In genomic region chr15:32226888-32227395, GRCm38 (mm10) we compare ENCODE assay signal across 43 mouse cellular contexts. TPM values are rescaled to one million over a fixed set of nuclear protein-coding genes. Genes with fewer than 3 reads are reported as not detected.
DNase-seq lines count a peak whose midpoint lies in the region; ATAC-seq and TF ChIP-seq lines count a peak whose summit lies in the region.
"Had no signal": no experiment of that assay in that cellular context is flagged by ENCODE, and none has a peak within 500 bp of the region (broad histone marks: within the 10 kb centered on the region; RNA-seq: fewer than 3 reads in every experiment).

No protein-coding gene starts in this region.

- H3K4me2 ChIP-seq in intestine, postnatal 0 days (replicated peaks; ENCODE audit: low read depth): no peak overlapping the region
- H3K4me2 ChIP-seq: embryonic facial prominence, embryonic 13.5 days; forebrain, embryonic 15.5 days; hindbrain, embryonic 15.5 days; limb, embryonic 13.5 days; liver, embryonic 11.5 days; lung, embryonic 15.5 days; midbrain, embryonic 11.5 days had no signal

- no peak for TF ChIP-seq POLR2A in kidney, adult 2 months (IDR thresholded peaks at IDR 0.05; ENCODE audit: low read depth, low read length)

- H3K36me3 ChIP-seq in kidney, adult 2 months (ENCODE audit: control insufficient read depth, insufficient read depth, low read length): no peaks in the 10 kb centered on the region
- no peaks in the 10 kb centered on the region for H3K36me3 ChIP-seq in intestine, postnatal 0 days (ENCODE audit: control insufficient read depth, insufficient read depth)
- H3K36me3 ChIP-seq: embryonic facial prominence, embryonic 13.5 days; forebrain, embryonic 10.5 days; forebrain, embryonic 15.5 days; hindbrain, embryonic 10.5 days; hindbrain, embryonic 15.5 days; limb, embryonic 13.5 days; lung, embryonic 15.5 days had no signal

- TF ChIP-seq CTCF in kidney, adult 2 months (conservative IDR thresholded peaks at IDR 0.05; ENCODE audit: insufficient read depth, insufficient read length, low read depth, low read length): no peak
- no peak for TF ChIP-seq CTCF in intestine, postnatal 0 days (IDR thresholded peaks at IDR 0.05; ENCODE audit: low read depth)

- H3K27me3 ChIP-seq in kidney, adult 2 months (replicated peaks; ENCODE audit: control insufficient read depth, insufficient read depth, low read length): no peaks in the 10 kb centered on the region
- no peaks in the 10 kb centered on the region for H3K27me3 ChIP-seq in intestine, postnatal 0 days (replicated peaks; ENCODE audit: control insufficient read depth, insufficient read depth, low read length)
- H3K27me3 ChIP-seq: embryonic facial prominence, embryonic 13.5 days; forebrain, embryonic 15.5 days; hindbrain, embryonic 15.5 days; limb, embryonic 13.5 days; lung, embryonic 15.5 days had no signal

- no peaks in the 10 kb centered on the region for H3K9me3 ChIP-seq in intestine, postnatal 0 days (ENCODE audit: control insufficient read depth)
- H3K9me3 ChIP-seq: embryonic facial prominence, embryonic 13.5 days; forebrain, embryonic 10.5 days; forebrain, embryonic 15.5 days; hindbrain, embryonic 10.5 days; hindbrain, embryonic 15.5 days; limb, embryonic 13.5 days; lung, embryonic 15.5 days had no signal

- 43% methylated on average over 7 of the region's 7 CpGs for WGBS in kidney, adult 2 months
- 53% methylated on average over 7 of the region's 7 CpGs for WGBS in intestine, postnatal 0 days

- DNase-seq in kidney, adult 2 months: no peak
- no peak for DNase-seq in kidney, postnatal 25 days
- DNase-seq in ovary, adult 18-20 months (ENCODE audit: low spot score): peak; percentile 58
- no peak for DNase-seq in ovary, postnatal 36 days (ENCODE audit: low spot score)
- DNase-seq in heart, adult 18-20 months: no peak
- DNase-seq in gastrocnemius, adult 8-10 months (ENCODE audit: low spot score in 2 of 2): no peak
- DNase-seq: B cell, adult 2 months; cerebellum, adult 11-12 months; cerebellum, adult 9-11 months; heart, postnatal 14 days; kidney, postnatal 4 days; lung, postnatal 36 days; right cerebral cortex, postnatal 4 days; thymus, postnatal 14 days had no signal

- ATAC-seq in intestine, postnatal 0 days: peak; percentile 61; the same call in 1 of the 2 replicates
- ATAC-seq: activated CD4-positive, CD25-positive, alpha-beta regulatory T cell, adult 4 months; forebrain, embryonic 15.5 days; inflammation-experienced regulatory T-cells, adult 6 months; midbrain, embryonic 16.5 days had no signal

- H3K27ac ChIP-seq in kidney, adult 2 months (ENCODE audit: insufficient read depth, low read depth, low read length): peak overlapping the region; percentile 96
- H3K27ac ChIP-seq in intestine, postnatal 0 days (ENCODE audit: low read depth, low read length): no peak overlapping the region
- H3K27ac ChIP-seq: embryonic facial prominence, embryonic 13.5 days; forebrain, embryonic 10.5 days; forebrain, embryonic 15.5 days; hindbrain, embryonic 10.5 days; hindbrain, embryonic 15.5 days; limb, embryonic 13.5 days; lung, embryonic 15.5 days had no signal

- peaks cover 18% of the 10 kb centered on the region for H3K4me1 ChIP-seq in kidney, adult 2 months (ENCODE audit: control insufficient read depth, insufficient read depth, low read length)
- H3K4me1 ChIP-seq in intestine, postnatal 0 days (replicated peaks; ENCODE audit: control insufficient read depth, insufficient read depth, low read length): peaks cover 7% of the 10 kb centered on the region; the same call in 1 of the 2 replicates
- H3K4me1 ChIP-seq: embryonic facial prominence, embryonic 13.5 days; forebrain, embryonic 10.5 days; forebrain, embryonic 15.5 days; hindbrain, embryonic 10.5 days; hindbrain, embryonic 15.5 days; limb, embryonic 13.5 days; lung, embryonic 15.5 days had no signal

- no peak overlapping the region for H3K4me3 ChIP-seq in kidney, adult 2 months (ENCODE audit: insufficient read depth, low read depth, low read length)
- H3K4me3 ChIP-seq in intestine, postnatal 0 days (ENCODE audit: low read depth, low read length): no peak overlapping the region
- H3K4me3 ChIP-seq: embryonic facial prominence, embryonic 13.5 days; forebrain, embryonic 10.5 days; forebrain, embryonic 15.5 days; hindbrain, embryonic 10.5 days; hindbrain, embryonic 15.5 days; limb, embryonic 13.5 days; lung, embryonic 15.5 days had no signal

- H3K9ac ChIP-seq in intestine, postnatal 0 days (ENCODE audit: low read depth, low read length): no peak overlapping the region
- H3K9ac ChIP-seq: embryonic facial prominence, embryonic 13.5 days; forebrain, embryonic 15.5 days; hindbrain, embryonic 15.5 days; limb, embryonic 13.5 days; lung, embryonic 15.5 days had no signal

RNA-seq across cellular contexts. Expression of gene Sema5a, which starts 17.7 kb away (rescaled TPM):
- 11.6 and 12.9 TPM in 2 replicates for polyA plus RNA-seq in kidney, adult 2 months (2012; rRNA removed)
- 4.9 and 5.1 TPM in 2 replicates for polyA plus RNA-seq in intestine, postnatal 0 days (2015; fragmentation: Nextera tagmentation; extraction: Ambion mirVana)
- 1 to 10 TPM; 4.7 to 6.9 TPM for total RNA-seq in heart, adult 18-20 months (2021)
- 1 to 10 TPM; 1.2 to 2.3 (median 1.9) TPM for total RNA-seq in gastrocnemius, adult 8-10 months (2022)
- total RNA-seq: common myeloid progenitor, adult 5-6 weeks had no signal
- polyA plus RNA-seq: activated CD4-positive, CD25-positive, alpha-beta regulatory T cell, adult 4 months; inflammation-experienced regulatory T-cells, adult 6 months had no signal

RNA-seq across cellular contexts. Expression of gene Tas2r119, which starts 49.9 kb away (rescaled TPM):
- not detected in 2 replicates for polyA plus RNA-seq in kidney, adult 2 months (2012; rRNA removed)
- not detected in 2 replicates for polyA plus RNA-seq in intestine, postnatal 0 days (2015; fragmentation: Nextera tagmentation; extraction: Ambion mirVana)
- not detected for total RNA-seq in heart, adult 18-20 months (2021)
- not detected for total RNA-seq in gastrocnemius, adult 8-10 months (2022)
- total RNA-seq: common myeloid progenitor, adult 5-6 weeks; gastrocnemius, adult 18-20 months; gastrocnemius, postnatal 4 days; heart, adult 8-10 months; heart, postnatal 14 days; layer of hippocampus, adult 8-10 months; layer of hippocampus, postnatal 25 days; left cerebral cortex, adult 8-10 months; left cerebral cortex, postnatal 36 days; megakaryocyte, adult 5-6 weeks; neutrophil, adult 5-6 weeks had no signal
- polyA plus RNA-seq: activated CD4-positive, CD25-positive, alpha-beta regulatory T cell, adult 4 months; embryonic facial prominence, embryonic 13.5 days; forebrain, embryonic 10.5 days; forebrain, embryonic 15.5 days; frontal cortex, adult 2 months; heart, embryonic 14.5 days; hindbrain, embryonic 10.5 days; hindbrain, embryonic 15.5 days; inflammation-experienced regulatory T-cells, adult 6 months; limb, embryonic 13.5 days; liver, embryonic 11.5 days; liver, embryonic 16.5 days; lung, embryonic 15.5 days; midbrain, embryonic 11.5 days; midbrain, embryonic 16.5 days; neural tube, embryonic 11.5 days; testis, adult 2 months; urinary bladder, adult 2 months had no signal
